Mouse (Mus musculus): ENCODE data around the gene Gm13420. TPM values are rescaled to one million over a fixed set of nuclear protein-coding genes. Genes with fewer than 3 reads are reported as not detected.
A peak's percentile ranks its signal among the peaks of the same experiment; 100 is the strongest.

The Gm13420 gene
- polyA plus RNA-seq, 1 experiment = 0.26 TPM

GRCm38 (mm10) chr2:29773323-29773722 lies 21.8 kb upstream of the Gm13420 start:
- WGBS = 84% methylated on average over 4 of the region's 4 CpGs
- peaks cover 15% of the 10 kb centered on the region for H3K36me3 ChIP-seq (ENCODE audit: control insufficient read depth, insufficient read depth, low read length)
- H3K27me3 ChIP-seq (ENCODE audit: control insufficient read depth, insufficient read depth, low read length) = no peaks in the 10 kb centered on the region
- H3K4me1 ChIP-seq (ENCODE audit: control insufficient read depth, insufficient read depth, insufficient read length) = no peaks in the 10 kb centered on the region
- no peak for DNase-seq (ENCODE audit: low read depth in 1 of 2, low spot score in 2 of 2)
- H3K27ac ChIP-seq (ENCODE audit: insufficient read depth, low read length) = no peak overlapping the region
- no peak for TF ChIP-seq CTCF (IDR thresholded peaks at IDR 0.05; ENCODE audit: extremely low read depth, insufficient read depth, insufficient read length, insufficient replicate concordance)
- TF ChIP-seq POLR2A (IDR thresholded peaks at IDR 0.05; ENCODE audit: low read depth, low read length) = no peak
- H3K4me3 ChIP-seq (ENCODE audit: extremely low read depth, insufficient read depth, insufficient read length) = no peak overlapping the region

DNA sequence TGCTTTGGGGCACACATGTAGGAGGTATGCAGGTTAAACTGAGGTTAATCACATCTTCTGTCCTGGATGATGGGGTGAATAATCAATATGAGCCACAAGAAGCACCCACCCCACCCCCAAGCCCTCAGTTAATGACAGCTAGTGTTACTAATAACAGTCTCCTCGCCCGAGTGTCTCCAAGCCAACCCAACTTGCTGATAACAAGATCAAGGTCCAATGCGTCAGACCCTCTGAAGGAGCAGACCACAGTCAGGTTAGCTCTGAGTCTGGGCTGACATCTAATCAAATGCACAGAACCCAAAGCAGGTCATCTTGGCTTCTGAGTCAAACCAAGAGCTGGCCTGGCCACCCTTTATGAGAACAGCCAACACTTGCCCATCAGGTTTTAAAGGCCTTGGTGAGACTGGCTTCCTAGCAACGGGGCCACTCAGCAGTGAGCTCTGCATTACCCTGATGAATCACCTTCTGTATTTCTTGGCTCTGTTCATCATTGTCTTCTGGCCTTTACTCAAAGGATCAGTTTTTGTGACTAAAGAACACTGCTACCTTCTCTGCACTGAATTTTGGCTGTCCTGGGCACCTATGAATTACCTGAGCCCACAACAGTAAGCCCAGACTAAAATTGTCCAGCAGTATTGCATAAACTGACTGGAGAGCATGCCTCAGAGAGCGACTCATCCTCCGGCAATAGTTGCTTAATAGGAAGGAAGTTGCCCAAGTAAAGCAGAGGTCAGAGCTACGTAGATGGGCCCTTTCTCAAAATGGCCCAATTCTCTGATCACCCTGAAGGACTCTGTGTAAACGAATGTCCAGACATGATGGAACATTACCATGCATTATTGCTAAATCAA lies 20.4 kb upstream of the Gm13420 start:
- DNase-seq (ENCODE audit: low read depth in 1 of 2, low spot score in 2 of 2) = no peak
- 68% methylated on average over 8 of the region's 8 CpGs for WGBS
- TF ChIP-seq CTCF (IDR thresholded peaks at IDR 0.05; ENCODE audit: extremely low read depth, insufficient read depth, insufficient read length, insufficient replicate concordance) (no peak), POLR2A (IDR thresholded peaks at IDR 0.05; ENCODE audit: low read depth, low read length) (no peak)
- Histone ChIP-seq H3K4me1 (ENCODE audit: control insufficient read depth, insufficient read depth, insufficient read length) (no peaks in the 10 kb centered on the region), H3K27ac (ENCODE audit: insufficient read depth, low read length) (no peak overlapping the region; the same call in 1 of the 2 replicates), H3K36me3 (ENCODE audit: control insufficient read depth, insufficient read depth, low read length) (peaks cover 2% of the 10 kb centered on the region; the same call in 1 of the 2 replicates), H3K27me3 (ENCODE audit: control insufficient read depth, insufficient read depth, low read length) (no peaks in the 10 kb centered on the region), H3K4me3 (ENCODE audit: extremely low read depth, insufficient read depth, insufficient read length) (no peak overlapping the region)

DNA sequence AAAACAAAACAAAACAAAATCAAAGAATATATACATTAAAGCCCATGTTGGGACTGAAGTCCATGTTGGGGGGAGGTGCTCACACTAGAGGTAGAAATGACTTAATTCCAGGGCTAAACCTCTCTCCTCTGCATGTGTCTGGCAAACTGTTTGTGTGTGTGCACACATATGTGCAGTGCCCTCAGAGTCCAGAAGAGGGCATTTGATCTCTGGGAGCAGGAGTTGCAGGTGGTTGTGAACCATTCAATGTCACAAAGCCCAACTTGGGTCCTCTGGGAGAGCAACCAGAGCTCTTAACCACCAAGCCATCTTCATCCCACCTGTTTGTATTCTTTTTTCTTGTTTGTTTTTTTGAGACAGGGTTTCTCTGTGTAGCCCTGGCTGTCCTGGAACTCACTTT lies 18.7 kb upstream of the Gm13420 start:
- Histone ChIP-seq H3K4me1 (ENCODE audit: control insufficient read depth, insufficient read depth, insufficient read length) (no peaks in the 10 kb centered on the region), H3K27ac (ENCODE audit: insufficient read depth, low read length) (no peak overlapping the region), H3K4me3 (ENCODE audit: extremely low read depth, insufficient read depth, insufficient read length) (no peak overlapping the region), H3K27me3 (ENCODE audit: control insufficient read depth, insufficient read depth, low read length) (no peaks in the 10 kb centered on the region), H3K36me3 (ENCODE audit: control insufficient read depth, insufficient read depth, low read length) (peaks cover 2% of the 10 kb centered on the region; the same call in 1 of the 2 replicates)
- no peak for TF ChIP-seq CTCF (IDR thresholded peaks at IDR 0.05; ENCODE audit: extremely low read depth, insufficient read depth, insufficient read length, insufficient replicate concordance)
- TF ChIP-seq POLR2A (IDR thresholded peaks at IDR 0.05; ENCODE audit: low read depth, low read length) = no peak
- no peak for DNase-seq (ENCODE audit: low read depth in 1 of 2, low spot score in 2 of 2)

DNA sequence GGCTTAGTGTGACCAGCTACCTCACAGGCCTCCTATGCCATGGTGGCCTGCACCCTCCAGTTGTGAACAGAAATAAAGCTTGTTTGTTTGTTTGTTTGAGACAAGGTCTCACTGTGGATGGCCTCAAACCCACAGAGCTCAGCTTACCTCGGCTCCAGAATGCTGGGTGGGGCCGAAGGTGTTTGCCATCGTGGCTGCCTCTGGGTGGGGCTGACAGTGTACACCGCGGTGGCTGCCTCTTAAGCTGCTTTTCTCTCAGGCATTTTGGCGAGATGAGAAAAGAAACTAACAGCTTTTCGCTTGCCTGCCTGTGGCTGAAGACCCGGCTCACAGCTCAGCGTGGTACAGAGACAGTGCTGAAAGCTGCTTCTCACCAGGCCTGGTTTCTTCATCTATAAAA lies 17.4 kb upstream of the Gm13420 start:
- TF ChIP-seq POLR2A (IDR thresholded peaks at IDR 0.05; ENCODE audit: low read depth, low read length) = no peak
- TF ChIP-seq CTCF (IDR thresholded peaks at IDR 0.05; ENCODE audit: extremely low read depth, insufficient read depth, insufficient read length, insufficient replicate concordance) = no peak
- no peaks in the 10 kb centered on the region for H3K36me3 ChIP-seq (ENCODE audit: control insufficient read depth, insufficient read depth, low read length)
- no peak overlapping the region for H3K27ac ChIP-seq (ENCODE audit: insufficient read depth, low read length)
- no peaks in the 10 kb centered on the region for H3K4me1 ChIP-seq (ENCODE audit: control insufficient read depth, insufficient read depth, insufficient read length)
- H3K4me3 ChIP-seq (ENCODE audit: extremely low read depth, insufficient read depth, insufficient read length) = no peak overlapping the region
- no peaks in the 10 kb centered on the region for H3K27me3 ChIP-seq (ENCODE audit: control insufficient read depth, insufficient read depth, low read length)
- 71% methylated on average over 9 of the region's 9 CpGs for WGBS
- no peak for DNase-seq (ENCODE audit: low read depth in 1 of 2, low spot score in 2 of 2)

- no peak overlapping the region for H3K27ac ChIP-seq (ENCODE audit: insufficient read depth, low read length)
Observed at GRCm38 (mm10) chr2:29767976-29768709, 16.7 kb upstream of the Gm13420 start.

GRCm38 (mm10) chr2:29764831-29765230 lies 13.3 kb upstream of the Gm13420 start:
- H3K4me1 ChIP-seq (ENCODE audit: control insufficient read depth, insufficient read depth, insufficient read length) = no peaks in the 10 kb centered on the region
- DNase-seq (ENCODE audit: low read depth in 1 of 2, low spot score in 2 of 2) = peak; percentile 14 to 57
- no peak overlapping the region for H3K27ac ChIP-seq (ENCODE audit: insufficient read depth, low read length)
- no peak overlapping the region for H3K4me3 ChIP-seq (ENCODE audit: extremely low read depth, insufficient read depth, insufficient read length)
- no peaks in the 10 kb centered on the region for H3K27me3 ChIP-seq (ENCODE audit: control insufficient read depth, insufficient read depth, low read length)
- no peak for TF ChIP-seq POLR2A (IDR thresholded peaks at IDR 0.05; ENCODE audit: low read depth, low read length)
- peak; percentile 88; the same call in 1 of the 2 replicates for TF ChIP-seq CTCF (IDR thresholded peaks at IDR 0.05; ENCODE audit: extremely low read depth, insufficient read depth, insufficient read length, insufficient replicate concordance)
- no peaks in the 10 kb centered on the region for H3K36me3 ChIP-seq (ENCODE audit: control insufficient read depth, insufficient read depth, low read length)
- 0% methylated on average over 1 of the region's 1 CpGs for WGBS

More at GRCm38 (mm10) chr2:29767976-29768709, 16.7 kb upstream of the Gm13420 start:
- Histone ChIP-seq H3K4me3 (ENCODE audit: extremely low read depth, insufficient read depth, insufficient read length) (no peak overlapping the region), H3K36me3 (ENCODE audit: control insufficient read depth, insufficient read depth, low read length) (no peaks in the 10 kb centered on the region), H3K27me3 (ENCODE audit: control insufficient read depth, insufficient read depth, low read length) (no peaks in the 10 kb centered on the region), H3K4me1 (ENCODE audit: control insufficient read depth, insufficient read depth, insufficient read length) (no peaks in the 10 kb centered on the region)
- 79% methylated on average over 11 of the region's 11 CpGs for WGBS
- DNase-seq (ENCODE audit: low read depth in 1 of 2, low spot score in 2 of 2) = no peak
- no peak for TF ChIP-seq POLR2A (IDR thresholded peaks at IDR 0.05; ENCODE audit: low read depth, low read length)
- no peak for TF ChIP-seq CTCF (IDR thresholded peaks at IDR 0.05; ENCODE audit: extremely low read depth, insufficient read depth, insufficient read length, insufficient replicate concordance)

All from spleen, adult 2 months (tissue).